Mouse (Mus musculus) liver, embryonic 14.5 days (tissue): ENCODE data around the gene Snrpd3. TPM values are rescaled to one million over a fixed set of nuclear protein-coding genes. Genes with fewer than 3 reads are reported as not detected.

ENCODE experiments used
- ATAC-seq: fragments of 200-750 bp; cut with Nextera tagmentation; 2 replicates; pipeline ENCODE4 v1.8.0; 2017; ENCODE audit warnings: moderate number of reproducible peaks, mild to moderate bottlenecking, moderate library complexity; ENCODE audit not compliant: insufficient read depth
- DNase-seq, 3 experiments: peaks; one replicate each; pipeline ENCODE4 v3.0.0-alpha.2; 2012 to 2013; ENCODE audit warnings: low read depth in 3 of 3, low spot score in 3 of 3
- H3K27ac ChIP-seq: fragments of 300-500 bp; sonication (generic); 2 replicates; pipeline ENCODE4 v1.5.1; 2014; ENCODE audit warnings: moderate library complexity, mild to moderate bottlenecking, control low read depth, inconsistent platforms
- H3K27me3 ChIP-seq: fragments of 300-500 bp; sonication (generic); 2 replicates; pipeline ENCODE4 v1.6.1; 2014; ENCODE audit warnings: mild to moderate bottlenecking, low read length, moderate library complexity; ENCODE audit not compliant: control insufficient read depth, insufficient read depth
- H3K36me3 ChIP-seq: fragments of 300-500 bp; sonication (generic); replicated peaks from 2 replicates; pipeline ENCODE4 v1.6.1; 2014; ENCODE audit warnings: low read depth; ENCODE audit not compliant: control insufficient read depth, insufficient read depth
- H3K4me1 ChIP-seq, 2 experiments: fragments of 200-500 bp in 1 of 2; fragments of 300-500 bp in 1 of 2; sonication (generic) in 1 of 2; replicated peaks; 2 replicates each; pipeline ENCODE4 v1.6.1; 2012 to 2014; ENCODE audit warnings: antibody characterized with exemption in 1 of 2, inconsistent platforms in 1 of 2, low read length in 1 of 2; ENCODE audit not compliant: control insufficient read depth in 2 of 2, insufficient read depth in 2 of 2
- H3K4me2 ChIP-seq: fragments of 300-500 bp; sonication (generic); 2 replicates; pipeline ENCODE4 v1.6.1; 2014; ENCODE audit warnings: low read depth, mild to moderate bottlenecking, control low read depth, moderate library complexity
- H3K4me3 ChIP-seq, 2 experiments: fragments of 200-500 bp in 1 of 2; fragments of 300-500 bp in 1 of 2; sonication (generic) in 1 of 2; 2 replicates each; pipeline ENCODE4 v1.5.1; 2012 to 2014; ENCODE audit warnings: low read depth in 2 of 2, low read length in 2 of 2, mild to moderate bottlenecking in 2 of 2, control low read depth in 1 of 2, inconsistent platforms in 1 of 2, moderate library complexity in 1 of 2; ENCODE audit not compliant: insufficient read depth in 1 of 2
- H3K9ac ChIP-seq: fragments of 300-500 bp; sonication (generic); replicated peaks from 2 replicates; pipeline ENCODE4 v1.6.1; 2014; ENCODE audit warnings: mild to moderate bottlenecking, control low read depth, moderate library complexity
- H3K9me3 ChIP-seq: fragments of 300-500 bp; sonication (generic); 2 replicates; pipeline ENCODE4 v1.6.1; 2016; ENCODE audit warnings: low read length, mixed read lengths; ENCODE audit not compliant: control insufficient read depth
- CTCF ChIP-seq: IDR thresholded peaks from 2 replicates; pipeline ENCODE4 v1.5.1; 2016; ENCODE audit warnings: antibody characterized with exemption, low read depth, control low read depth
- EP300 ChIP-seq: IDR thresholded peaks from 2 replicates; pipeline ENCODE4 v1.6.1; 2016; ENCODE audit warnings: antibody characterized with exemption, low read depth
- WGBS: fragments of 180-500 bp; shearing (Covaris S2); extraction: QIAGEN DNeasy Blood & Tissue Kit; methylation state at CpG from one replicate; pipeline ENCODE4 v1.1.7; 2014; ENCODE audit not compliant: insufficient replicate concordance; 5-methylcytosine and 5-hydroxymethylcytosine counted together
- polyA plus RNA-seq, 2 experiments: library from polyadenylated mRNA; depleted of rRNA in 1 of 2; stranded (reverse) in 1 of 2; unstranded in 1 of 2; fragments of >200 nt; fragmentation: Nextera tagmentation in 1 of 2; extraction: Ambion mirVana in 1 of 2; gene quantifications; 2 replicates each; pipeline versions ENCODE4 v1.2.1 to v1.2.3; 2012 to 2014

The Snrpd3 gene
- polyA plus RNA-seq, 2 experiments: 60.5 to 82.2 TPM

- TF ChIP-seq EP300: no peak
- no peak for TF ChIP-seq CTCF
- Histone ChIP-seq H3K4me3 (no peak overlapping the region), H3K9me3 (no peaks in the 10 kb centered on the region), H3K36me3 (peaks cover 16% of the 10 kb centered on the region), H3K9ac (no peak overlapping the region), H3K27ac (no peak overlapping the region), H3K4me1 (no peaks in the 10 kb centered on the region), H3K27me3 (no peaks in the 10 kb centered on the region), H3K4me2 (no peak overlapping the region)
- no peak for DNase-seq
- no peak for ATAC-seq
- WGBS: 73% methylated on average over 2 of the region's 2 CpGs
Observed at GRCm38 (mm10) chr10:75530322-75530721, 13.0 kb downstream of the Snrpd3 start.

GRCm38 (mm10) chr10:75531532-75532090 is 14.3 kb downstream of the Snrpd3 start:
- no peak for TF ChIP-seq CTCF
- TF ChIP-seq EP300: no peak
- 76% methylated on average over 9 of the region's 9 CpGs for WGBS
- ATAC-seq: no peak
- Histone ChIP-seq H3K27ac (no peak overlapping the region), H3K4me2 (no peak overlapping the region), H3K36me3 (peaks cover 16% of the 10 kb centered on the region), H3K9ac (no peak overlapping the region), H3K27me3 (no peaks in the 10 kb centered on the region), H3K4me1 (no peaks in the 10 kb centered on the region), H3K4me3 (no peak overlapping the region), H3K9me3 (no peaks in the 10 kb centered on the region)
- DNase-seq: no peak

- no peak for DNase-seq
- no peak for ATAC-seq
- Histone ChIP-seq H3K27me3 (no peaks in the 10 kb centered on the region), H3K4me3 (no peak overlapping the region), H3K4me1 (no peaks in the 10 kb centered on the region), H3K9ac (no peak overlapping the region), H3K36me3 (peaks cover 16% of the 10 kb centered on the region), H3K4me2 (no peak overlapping the region), H3K9me3 (no peaks in the 10 kb centered on the region), H3K27ac (no peak overlapping the region)
- TF ChIP-seq CTCF: no peak
- TF ChIP-seq EP300: no peak
- WGBS: 79% methylated on average over 8 of the region's 8 CpGs
Observed at GRCm38 (mm10) chr10:75534216-75534615, 16.9 kb downstream of the Snrpd3 start.

- no peak overlapping the region for H3K4me2 ChIP-seq
- TF ChIP-seq EP300 (no peak), CTCF (no peak)
- H3K9me3 ChIP-seq: no peaks in the 10 kb centered on the region
- H3K4me3 ChIP-seq: no peak overlapping the region
- no peaks in the 10 kb centered on the region for H3K4me1 ChIP-seq
- ATAC-seq (no peak), DNase-seq (no peak)
- H3K9ac ChIP-seq: no peak overlapping the region
- 77% methylated on average over 8 of the region's 8 CpGs for WGBS
- no peaks in the 10 kb centered on the region for H3K27me3 ChIP-seq
- peaks cover 16% of the 10 kb centered on the region for H3K36me3 ChIP-seq
- no peak overlapping the region for H3K27ac ChIP-seq
Observed at GRCm38 (mm10) chr10:75534934-75535333, 17.6 kb downstream of the Snrpd3 start.

GRCm38 (mm10) chr10:75535423-75535822 is 18.1 kb downstream of the Snrpd3 start:
- H3K4me1 ChIP-seq: no peaks in the 10 kb centered on the region
- 69% methylated on average over 2 of the region's 2 CpGs for WGBS
- no peak for DNase-seq
- no peaks in the 10 kb centered on the region for H3K9me3 ChIP-seq
- no peak for ATAC-seq
- H3K4me3 ChIP-seq: no peak overlapping the region
- H3K27me3 ChIP-seq: no peaks in the 10 kb centered on the region
- H3K9ac ChIP-seq: no peak overlapping the region
- H3K36me3 ChIP-seq: peaks cover 16% of the 10 kb centered on the region
- no peak overlapping the region for H3K4me2 ChIP-seq
- no peak overlapping the region for H3K27ac ChIP-seq
- TF ChIP-seq EP300 (no peak), CTCF (no peak)
